Mouse (Mus musculus) intestine, postnatal 0 days (tissue): ENCODE measurements around the gene Qrfp. TPM values are rescaled to one million over a fixed set of nuclear protein-coding genes. Genes with fewer than 3 reads are reported as not detected.

Experiments
- ATAC-seq: fragments of 200-750 bp; cut with Nextera tagmentation; 2 replicates; pipeline ENCODE4 v1.8.0; 2017; ENCODE audit warnings: mild to moderate bottlenecking, moderate TSS enrichment, moderate library complexity
- H3K27ac ChIP-seq: fragments of 300-500 bp; sonication (generic); 2 replicates; pipeline ENCODE4 v1.5.1; 2014; ENCODE audit warnings: mild to moderate bottlenecking, low read depth, low read length, moderate library complexity
- H3K27me3 ChIP-seq: fragments of 300-500 bp; sonication (generic); replicated peaks from 2 replicates; pipeline ENCODE4 v1.6.1; 2014; ENCODE audit warnings: low read length, mixed read lengths; ENCODE audit not compliant: control insufficient read depth, insufficient read depth
- H3K36me3 ChIP-seq: fragments of 300-500 bp; sonication (generic); 2 replicates; pipeline ENCODE4 v1.6.1; 2014; ENCODE audit warnings: mild to moderate bottlenecking, moderate library complexity; ENCODE audit not compliant: control insufficient read depth, insufficient read depth
- H3K4me1 ChIP-seq: fragments of 300-500 bp; sonication (generic); replicated peaks from 2 replicates; pipeline ENCODE4 v1.6.1; 2014; ENCODE audit warnings: antibody characterized with exemption, low read length, mixed read lengths; ENCODE audit not compliant: control insufficient read depth, insufficient read depth
- H3K4me2 ChIP-seq: fragments of 300-500 bp; sonication (generic); replicated peaks from 2 replicates; pipeline ENCODE4 v1.6.1; 2014; ENCODE audit warnings: low read depth, mild to moderate bottlenecking, moderate library complexity
- H3K4me3 ChIP-seq: fragments of 300-500 bp; sonication (generic); 2 replicates; pipeline ENCODE4 v1.5.1; 2014; ENCODE audit warnings: low read depth, low read length
- H3K9ac ChIP-seq: fragments of 300-500 bp; sonication (generic); 2 replicates; pipeline ENCODE4 v1.6.1; 2014; ENCODE audit warnings: mild to moderate bottlenecking, low read depth, low read length
- H3K9me3 ChIP-seq: fragments of 300-500 bp; sonication (generic); 2 replicates; pipeline ENCODE4 v1.6.1; 2016; ENCODE audit warnings: mixed run types; ENCODE audit not compliant: control insufficient read depth
- CTCF ChIP-seq: sonication (generic); IDR thresholded peaks from 2 replicates; pipeline ENCODE4 v1.5.1; 2016; ENCODE audit warnings: low read depth, mild to moderate bottlenecking, control low read depth, antibody characterized with exemption, moderate library complexity
- WGBS: fragments of 180-500 bp; shearing (Covaris S2); extraction: QIAGEN DNeasy Blood & Tissue Kit; methylation state at CpG from one replicate; pipeline ENCODE4 v1.1.7; 2014; 5-methylcytosine and 5-hydroxymethylcytosine counted together
- polyA plus RNA-seq: library from polyadenylated mRNA; unstranded; fragments of >200 nt; fragmentation: Nextera tagmentation; extraction: Ambion mirVana; gene quantifications from 2 replicates; pipeline ENCODE4 v1.2.1, GENCODE M21; 2015

The Qrfp gene
- polyA plus RNA-seq, 1 experiment from 2014 or later = 0.18 TPM

DNA sequence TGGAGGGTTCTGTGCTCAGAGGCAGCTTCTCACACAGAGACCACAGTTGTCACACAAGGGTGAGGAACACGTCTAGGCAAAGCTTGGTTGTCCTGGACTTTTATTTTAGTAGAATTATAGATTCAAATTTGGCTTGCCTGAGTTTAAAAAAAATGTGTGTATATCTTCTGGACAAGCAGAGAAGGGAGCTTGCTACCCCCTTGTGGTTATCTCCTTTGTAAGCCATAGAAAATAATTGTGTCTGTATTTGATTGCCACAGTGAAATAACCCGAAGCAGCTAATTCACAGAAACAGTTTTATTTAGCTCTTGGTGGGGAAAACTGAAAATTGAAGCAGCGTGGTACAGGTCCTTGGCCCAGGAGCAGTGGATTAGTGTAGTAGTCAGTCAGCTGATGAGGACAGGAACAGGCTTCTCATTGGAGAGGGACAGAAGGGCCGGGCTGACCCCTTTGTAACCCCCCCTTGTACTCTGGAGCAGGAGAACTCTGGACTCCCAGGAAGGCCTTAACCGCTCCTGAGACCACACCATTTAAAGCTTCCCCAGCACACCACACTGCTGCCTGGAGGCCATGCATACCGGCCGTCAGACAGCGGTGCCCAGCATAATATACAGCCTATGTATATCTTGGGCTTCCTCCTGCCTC lies 27.3 kb downstream of the Qrfp start:
- Histone ChIP-seq H3K9ac (no peak overlapping the region), H3K4me2 (no peak overlapping the region), H3K9me3 (no peaks in the 10 kb centered on the region), H3K4me1 (no peaks in the 10 kb centered on the region), H3K27me3 (no peaks in the 10 kb centered on the region), H3K4me3 (no peak overlapping the region), H3K36me3 (peaks cover 82% of the 10 kb centered on the region), H3K27ac (no peak overlapping the region)
- 76% methylated on average over 8 of the region's 8 CpGs for WGBS
- ATAC-seq = no peak
- peak; percentile 59 for TF ChIP-seq CTCF

DNA sequence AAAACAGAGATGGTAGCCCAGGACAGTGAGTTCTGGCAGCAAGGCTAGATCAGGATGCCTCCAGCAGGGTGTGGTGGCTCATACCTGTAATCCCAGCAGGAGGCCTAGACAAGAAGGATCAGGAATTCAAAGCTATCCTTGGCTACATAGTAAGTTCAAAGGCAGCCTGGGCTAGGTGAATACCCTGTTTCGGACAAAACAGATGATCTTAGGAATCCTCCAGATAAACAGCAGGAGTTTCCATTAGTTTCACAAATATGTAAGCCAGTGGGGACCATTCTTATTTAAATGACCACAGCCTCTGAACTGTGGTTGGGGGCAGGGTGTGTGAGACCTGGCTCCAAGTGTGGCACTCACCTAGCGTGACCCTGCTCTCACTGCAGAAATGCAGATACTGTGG lies 31.1 kb downstream of the Qrfp start:
- WGBS = 83% methylated on average over 2 of the region's 2 CpGs
- Histone ChIP-seq H3K9me3 (no peaks in the 10 kb centered on the region), H3K27me3 (no peaks in the 10 kb centered on the region), H3K27ac (no peak overlapping the region), H3K36me3 (peaks cover 52% of the 10 kb centered on the region), H3K9ac (no peak overlapping the region), H3K4me3 (no peak overlapping the region), H3K4me1 (no peaks in the 10 kb centered on the region), H3K4me2 (no peak overlapping the region)
- no peak for TF ChIP-seq CTCF
- no peak for ATAC-seq

DNA sequence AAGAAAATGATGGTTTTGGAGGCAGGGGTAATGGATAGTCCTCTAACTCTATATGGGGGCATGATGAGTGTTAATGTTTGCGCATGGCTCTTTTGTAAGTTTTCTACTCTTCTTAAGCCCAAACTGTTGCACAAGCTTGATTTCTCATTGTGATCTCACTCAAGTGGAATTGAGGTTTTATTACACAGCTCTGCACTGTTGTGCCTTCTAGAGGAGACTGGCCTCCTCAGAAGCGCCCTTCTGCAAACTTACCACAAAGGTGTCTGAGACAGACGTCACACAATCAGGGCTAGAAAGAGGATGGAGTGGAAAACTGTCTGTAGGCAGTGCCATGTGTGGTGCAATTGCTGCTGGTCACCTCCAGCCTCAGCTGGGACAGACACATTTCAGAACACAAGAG lies 33.9 kb downstream of the Qrfp start:
- no peak overlapping the region for H3K9ac ChIP-seq
- WGBS = 98% methylated on average over 3 of the region's 3 CpGs
- peaks cover 33% of the 10 kb centered on the region for H3K36me3 ChIP-seq
- no peak overlapping the region for H3K27ac ChIP-seq
- no peak overlapping the region for H3K4me3 ChIP-seq
- no peaks in the 10 kb centered on the region for H3K9me3 ChIP-seq
- no peak for ATAC-seq
- H3K4me1 ChIP-seq = 0 out of 2 replicates have a peak, but pooled peaks cover 4% of the 10 kb centered on the region
- H3K4me2 ChIP-seq = no peak overlapping the region
- TF ChIP-seq CTCF = no peak
- no peaks in the 10 kb centered on the region for H3K27me3 ChIP-seq

DNA sequence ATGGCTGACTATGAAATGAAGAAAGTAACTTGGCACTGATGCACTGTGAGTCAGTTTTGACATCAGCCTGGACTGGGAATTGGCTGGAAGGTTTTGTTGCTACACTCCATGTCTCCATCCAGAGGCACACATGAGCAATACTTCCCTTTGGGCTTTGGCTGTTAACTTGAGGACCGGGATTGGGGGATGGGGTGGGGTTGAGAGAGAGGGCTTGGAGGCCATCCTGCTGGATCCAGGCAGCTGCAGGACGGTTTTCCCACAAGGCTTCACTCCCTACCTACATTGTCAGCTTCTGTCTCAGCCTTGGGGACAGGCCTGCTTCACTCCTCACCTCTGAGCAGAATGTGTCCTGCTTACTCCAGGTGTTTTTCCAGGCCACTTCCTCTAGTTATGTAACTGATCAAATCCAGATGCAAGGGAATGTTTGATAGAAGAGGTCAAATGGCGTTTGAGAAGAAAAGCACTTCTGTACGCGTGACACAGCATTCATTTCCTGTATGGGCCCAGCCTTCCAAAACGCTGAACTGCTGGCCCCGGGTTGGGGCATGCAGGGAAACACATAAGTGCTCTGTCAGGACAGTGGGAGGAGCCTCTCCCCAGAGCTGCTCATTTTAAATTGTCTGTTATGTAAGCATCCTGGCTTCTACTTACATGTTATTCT lies 39.5 kb downstream of the Qrfp start:
- Histone ChIP-seq H3K27me3 (no peaks in the 10 kb centered on the region), H3K9me3 (no peaks in the 10 kb centered on the region), H3K4me3 (no peak overlapping the region), H3K4me1 (peaks cover 22% of the 10 kb centered on the region; the same call in 1 of the 2 replicates), H3K36me3 (no peaks in the 10 kb centered on the region; the same call in 1 of the 2 replicates), H3K9ac (no peak overlapping the region), H3K27ac (peak overlapping the region; percentile 73), H3K4me2 (no peak overlapping the region; the same call in 1 of the 2 replicates)
- ATAC-seq = peak; percentile 76
- peak; percentile 55 for TF ChIP-seq CTCF
- WGBS = 9% methylated on average over 7 of the region's 7 CpGs

DNA sequence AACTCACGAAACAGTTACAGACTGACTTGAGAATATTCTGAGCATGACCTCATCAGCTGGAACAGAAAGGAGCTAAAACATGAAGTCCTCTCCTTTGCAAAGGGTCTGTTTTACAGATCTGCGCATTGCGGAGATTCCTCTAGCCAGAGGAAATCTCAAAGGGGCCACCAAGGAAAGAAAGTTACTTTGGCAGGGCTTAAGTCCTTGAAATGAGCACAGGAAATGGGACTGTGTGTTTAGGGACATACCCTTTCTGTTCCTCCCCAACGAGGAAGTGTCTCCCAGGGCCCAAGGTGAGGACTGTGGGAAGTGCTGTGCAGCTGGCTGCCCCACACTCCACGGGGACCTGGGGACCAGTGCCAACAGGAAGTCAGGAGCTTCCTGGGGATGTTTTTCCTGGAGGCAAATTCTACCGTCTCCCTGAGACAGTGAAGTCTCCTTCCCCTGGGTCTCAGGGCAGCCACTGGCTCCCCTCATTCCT lies 40.7 kb downstream of the Qrfp start:
- Histone ChIP-seq H3K27me3 (no peaks in the 10 kb centered on the region), H3K9me3 (no peaks in the 10 kb centered on the region), H3K9ac (no peak overlapping the region), H3K4me3 (no peak overlapping the region), H3K4me2 (peak overlapping the region; percentile 31), H3K27ac (peak overlapping the region; percentile 74), H3K36me3 (no peaks in the 10 kb centered on the region; the same call in 1 of the 2 replicates), H3K4me1 (peaks cover 22% of the 10 kb centered on the region; the same call in 1 of the 2 replicates)
- WGBS = 18% methylated on average over 6 of the region's 6 CpGs
- ATAC-seq = no peak; the same call in 1 of the 2 replicates
- no peak for TF ChIP-seq CTCF

DNA sequence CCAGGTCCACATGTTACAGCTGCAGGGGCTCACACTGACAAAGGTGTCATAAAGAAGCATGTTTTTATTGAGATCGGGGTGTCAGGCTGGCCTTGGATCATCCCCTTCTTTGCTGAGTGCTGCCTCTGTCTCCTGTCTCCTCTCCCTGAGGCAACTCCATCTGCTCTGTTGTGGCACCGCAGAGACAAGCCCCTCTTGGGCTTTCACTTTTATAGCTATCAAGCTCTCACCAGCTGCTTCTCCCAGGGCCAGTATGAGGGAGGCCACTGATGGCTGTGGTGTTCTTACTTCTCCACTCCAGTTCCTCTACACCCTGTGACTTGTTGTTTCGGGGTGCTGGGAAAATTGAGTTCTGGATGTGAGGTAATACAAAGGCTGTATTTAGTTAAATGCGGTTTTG lies 41.3 kb downstream of the Qrfp start:
- peak overlapping the region; percentile 31 for H3K4me2 ChIP-seq
- no peak for TF ChIP-seq CTCF
- no peak overlapping the region for H3K9ac ChIP-seq
- no peak for ATAC-seq
- WGBS = 34% methylated on average over 4 of the region's 4 CpGs
- no peaks in the 10 kb centered on the region for H3K9me3 ChIP-seq
- peak overlapping the region; percentile 47 for H3K27ac ChIP-seq
- no peak overlapping the region for H3K4me3 ChIP-seq
- no peaks in the 10 kb centered on the region for H3K27me3 ChIP-seq
- H3K4me1 ChIP-seq = peaks cover 22% of the 10 kb centered on the region; the same call in 1 of the 2 replicates
- H3K36me3 ChIP-seq = no peaks in the 10 kb centered on the region; the same call in 1 of the 2 replicates
